Mouse (Mus musculus): ENCODE results near the gene Mthfs. TPM values are rescaled to one million over a fixed set of nuclear protein-coding genes. Genes with fewer than 3 reads are reported as not detected.

The Mthfs gene
- polyA plus RNA-seq, 1 experiment from 2014 or later: 26.7 TPM

GRCm38 (mm10) chr9:89267572-89267971 is 57.1 kb downstream of the Mthfs start:
- Histone ChIP-seq H3K4me2 (replicated peaks; ENCODE audit: low read depth, low read length) (no peak overlapping the region), H3K36me3 (ENCODE audit: control insufficient read depth, insufficient read depth, low read length) (no peaks in the 10 kb centered on the region), H3K27ac (ENCODE audit: low read depth, low read length) (no peak overlapping the region), H3K4me1 (ENCODE audit: control insufficient read depth, insufficient read depth, low read length) (no peaks in the 10 kb centered on the region), H3K9ac (ENCODE audit: low read depth, low read length) (no peak overlapping the region), H3K27me3 (ENCODE audit: control insufficient read depth, insufficient read depth, low read length) (no peaks in the 10 kb centered on the region), H3K4me3 (ENCODE audit: low read length) (no peak overlapping the region), H3K9me3 (ENCODE audit: control insufficient read depth, low read length) (no peaks in the 10 kb centered on the region)
- 56% methylated on average over 5 of the region's 5 CpGs for WGBS
- no peak for ATAC-seq (ENCODE audit: low FRiP score, low TSS enrichment)

- Histone ChIP-seq H3K4me3 (ENCODE audit: low read length) (no peak overlapping the region), H3K27me3 (ENCODE audit: control insufficient read depth, insufficient read depth, low read length) (no peaks in the 10 kb centered on the region), H3K4me1 (ENCODE audit: control insufficient read depth, insufficient read depth, low read length) (no peaks in the 10 kb centered on the region), H3K27ac (ENCODE audit: low read depth, low read length) (no peak overlapping the region), H3K9me3 (ENCODE audit: control insufficient read depth, low read length) (no peaks in the 10 kb centered on the region), H3K36me3 (ENCODE audit: control insufficient read depth, insufficient read depth, low read length) (no peaks in the 10 kb centered on the region), H3K9ac (ENCODE audit: low read depth, low read length) (no peak overlapping the region), H3K4me2 (replicated peaks; ENCODE audit: low read depth, low read length) (no peak overlapping the region)
- ATAC-seq (ENCODE audit: low FRiP score, low TSS enrichment): no peak
- WGBS: 74% methylated on average over 2 of the region's 2 CpGs
Observed at GRCm38 (mm10) chr9:89270376-89270775, 59.9 kb downstream of the Mthfs start.

GRCm38 (mm10) chr9:89273766-89274165 is 63.3 kb downstream of the Mthfs start:
- H3K27ac ChIP-seq (ENCODE audit: low read depth, low read length): no peak overlapping the region
- H3K9me3 ChIP-seq (ENCODE audit: control insufficient read depth, low read length): no peaks in the 10 kb centered on the region

GRCm38 (mm10) chr9:89278207-89278606 is 67.7 kb downstream of the Mthfs start:
- 84% methylated on average over 8 of the region's 8 CpGs for WGBS
- no peak overlapping the region for H3K4me3 ChIP-seq (ENCODE audit: low read length)
- no peaks in the 10 kb centered on the region for H3K4me1 ChIP-seq (ENCODE audit: control insufficient read depth, insufficient read depth, low read length)
- no peak overlapping the region for H3K9ac ChIP-seq (ENCODE audit: low read depth, low read length)
- H3K27ac ChIP-seq (ENCODE audit: low read depth, low read length): no peak overlapping the region
- no peaks in the 10 kb centered on the region for H3K36me3 ChIP-seq (ENCODE audit: control insufficient read depth, insufficient read depth, low read length)
- no peaks in the 10 kb centered on the region for H3K9me3 ChIP-seq (ENCODE audit: control insufficient read depth, low read length)
- no peak overlapping the region for H3K4me2 ChIP-seq (replicated peaks; ENCODE audit: low read depth, low read length)
- no peaks in the 10 kb centered on the region for H3K27me3 ChIP-seq (ENCODE audit: control insufficient read depth, insufficient read depth, low read length)
- ATAC-seq (ENCODE audit: low FRiP score, low TSS enrichment): no peak

More at GRCm38 (mm10) chr9:89273766-89274165, 63.3 kb downstream of the Mthfs start:
- Histone ChIP-seq H3K36me3 (ENCODE audit: control insufficient read depth, insufficient read depth, low read length) (no peaks in the 10 kb centered on the region), H3K27me3 (ENCODE audit: control insufficient read depth, insufficient read depth, low read length) (no peaks in the 10 kb centered on the region), H3K9ac (ENCODE audit: low read depth, low read length) (no peak overlapping the region), H3K4me3 (ENCODE audit: low read length) (no peak overlapping the region), H3K4me1 (ENCODE audit: control insufficient read depth, insufficient read depth, low read length) (no peaks in the 10 kb centered on the region), H3K4me2 (replicated peaks; ENCODE audit: low read depth, low read length) (no peak overlapping the region)
- 75% methylated on average over 7 of the region's 7 CpGs for WGBS
- ATAC-seq (ENCODE audit: low FRiP score, low TSS enrichment): no peak

- Histone ChIP-seq H3K4me2 (replicated peaks; ENCODE audit: low read depth, low read length) (no peak overlapping the region), H3K27ac (ENCODE audit: low read depth, low read length) (no peak overlapping the region), H3K36me3 (ENCODE audit: control insufficient read depth, insufficient read depth, low read length) (no peaks in the 10 kb centered on the region), H3K4me1 (ENCODE audit: control insufficient read depth, insufficient read depth, low read length) (no peaks in the 10 kb centered on the region), H3K4me3 (ENCODE audit: low read length) (no peak overlapping the region), H3K9me3 (ENCODE audit: control insufficient read depth, low read length) (no peaks in the 10 kb centered on the region), H3K9ac (ENCODE audit: low read depth, low read length) (no peak overlapping the region), H3K27me3 (ENCODE audit: control insufficient read depth, insufficient read depth, low read length) (no peaks in the 10 kb centered on the region)
- 93% methylated on average over 2 of the region's 2 CpGs for WGBS
- no peak for ATAC-seq (ENCODE audit: low FRiP score, low TSS enrichment)
Observed at GRCm38 (mm10) chr9:89282374-89283068, 72.0 kb downstream of the Mthfs start.

- Histone ChIP-seq H3K27ac (ENCODE audit: low read depth, low read length) (no peak overlapping the region), H3K36me3 (ENCODE audit: control insufficient read depth, insufficient read depth, low read length) (no peaks in the 10 kb centered on the region), H3K4me3 (ENCODE audit: low read length) (no peak overlapping the region), H3K27me3 (ENCODE audit: control insufficient read depth, insufficient read depth, low read length) (no peaks in the 10 kb centered on the region), H3K4me2 (replicated peaks; ENCODE audit: low read depth, low read length) (no peak overlapping the region), H3K9ac (ENCODE audit: low read depth, low read length) (no peak overlapping the region), H3K4me1 (ENCODE audit: control insufficient read depth, insufficient read depth, low read length) (no peaks in the 10 kb centered on the region), H3K9me3 (ENCODE audit: control insufficient read depth, low read length) (no peaks in the 10 kb centered on the region)
- 81% methylated on average over 2 of the region's 2 CpGs for WGBS
- ATAC-seq (ENCODE audit: low FRiP score, low TSS enrichment): no peak
Observed at GRCm38 (mm10) chr9:89288037-89288436, 77.6 kb downstream of the Mthfs start.

- no peak overlapping the region for H3K9ac ChIP-seq (ENCODE audit: low read depth, low read length)
- no peak for ATAC-seq (ENCODE audit: low FRiP score, low TSS enrichment)
- 89% methylated on average over 3 of the region's 3 CpGs for WGBS
Observed at GRCm38 (mm10) chr9:89293364-89293763, 82.9 kb downstream of the Mthfs start.

GRCm38 (mm10) chr9:89294121-89294520 is 83.6 kb downstream of the Mthfs start:
- no peak for ATAC-seq (ENCODE audit: low FRiP score, low TSS enrichment)
- Histone ChIP-seq H3K27me3 (ENCODE audit: control insufficient read depth, insufficient read depth, low read length) (no peaks in the 10 kb centered on the region), H3K36me3 (ENCODE audit: control insufficient read depth, insufficient read depth, low read length) (no peaks in the 10 kb centered on the region), H3K9ac (ENCODE audit: low read depth, low read length) (no peak overlapping the region), H3K4me1 (ENCODE audit: control insufficient read depth, insufficient read depth, low read length) (no peaks in the 10 kb centered on the region), H3K4me2 (replicated peaks; ENCODE audit: low read depth, low read length) (no peak overlapping the region), H3K9me3 (ENCODE audit: control insufficient read depth, low read length) (no peaks in the 10 kb centered on the region), H3K4me3 (ENCODE audit: low read length) (no peak overlapping the region), H3K27ac (ENCODE audit: low read depth, low read length) (no peak overlapping the region)
- WGBS: 77% methylated on average over 3 of the region's 3 CpGs

More at GRCm38 (mm10) chr9:89293364-89293763, 82.9 kb downstream of the Mthfs start:
- H3K9me3 ChIP-seq (ENCODE audit: control insufficient read depth, low read length): no peaks in the 10 kb centered on the region
- no peak overlapping the region for H3K4me2 ChIP-seq (replicated peaks; ENCODE audit: low read depth, low read length)
- H3K4me3 ChIP-seq (ENCODE audit: low read length): no peak overlapping the region
- H3K36me3 ChIP-seq (ENCODE audit: control insufficient read depth, insufficient read depth, low read length): no peaks in the 10 kb centered on the region
- H3K4me1 ChIP-seq (ENCODE audit: control insufficient read depth, insufficient read depth, low read length): no peaks in the 10 kb centered on the region
- H3K27ac ChIP-seq (ENCODE audit: low read depth, low read length): no peak overlapping the region
- no peaks in the 10 kb centered on the region for H3K27me3 ChIP-seq (ENCODE audit: control insufficient read depth, insufficient read depth, low read length)

GRCm38 (mm10) chr9:89305637-89306036 is 95.2 kb downstream of the Mthfs start:
- H3K36me3 ChIP-seq (ENCODE audit: control insufficient read depth, insufficient read depth, low read length): no peaks in the 10 kb centered on the region
- H3K4me3 ChIP-seq (ENCODE audit: low read length): no peak overlapping the region
- 52% methylated on average over 2 of the region's 2 CpGs for WGBS
- no peaks in the 10 kb centered on the region for H3K9me3 ChIP-seq (ENCODE audit: control insufficient read depth, low read length)
- ATAC-seq (ENCODE audit: low FRiP score, low TSS enrichment): no peak
- H3K4me2 ChIP-seq (replicated peaks; ENCODE audit: low read depth, low read length): no peak overlapping the region
- H3K9ac ChIP-seq (ENCODE audit: low read depth, low read length): no peak overlapping the region
- no peaks in the 10 kb centered on the region for H3K4me1 ChIP-seq (ENCODE audit: control insufficient read depth, insufficient read depth, low read length)
- H3K27ac ChIP-seq (ENCODE audit: low read depth, low read length): no peak overlapping the region
- no peaks in the 10 kb centered on the region for H3K27me3 ChIP-seq (ENCODE audit: control insufficient read depth, insufficient read depth, low read length)
